Mouse (Mus musculus) lung, adult 2 months (tissue): ENCODE results near the gene Zdhhc21.

ENCODE experiments used
- CTCF ChIP-seq: fragments of 200-500 bp; IDR thresholded peaks from 2 replicates; pipeline ENCODE4 v1.5.1; 2011; ENCODE audit warnings: mild to moderate bottlenecking, low read length, control low read depth; ENCODE audit not compliant: insufficient read depth
- POLR2A ChIP-seq: fragments of 200-500 bp; IDR thresholded peaks from 2 replicates; pipeline ENCODE4 v1.6.1; 2011; ENCODE audit warnings: low read depth, mild to moderate bottlenecking, control low read depth, low read length, borderline replicate concordance; ENCODE audit errors: extremely low read depth

GRCm38 (mm10) chr4:82807811-82808210 is 51.9 kb downstream of the Zdhhc21 start:
- TF ChIP-seq CTCF (no peak), POLR2A (no peak)
